Mouse (Mus musculus) gastrocnemius, adult 8-10 months (tissue): ENCODE measurements around the gene A930018P22Rik. TPM values are rescaled to one million over a fixed set of nuclear protein-coding genes. Genes with fewer than 3 reads are reported as not detected.
A peak's percentile ranks its signal among the peaks of the same experiment; 100 is the strongest.
"Not testable (repeated sequence)": the region's sequence is repeated elsewhere in the genome, so short reads cannot be mapped to it uniquely, and the experiment has no call there.

Experiments
- DNase-seq, 2 experiments: peaks; one replicate each; pipeline ENCODE4 v3.0.0; 2022; ENCODE audit warnings: low spot score in 2 of 2
- total RNA-seq, 4 experiments: library from RNA; stranded (reverse); gene quantifications; 2 replicates each; pipeline ENCODE4 v1.2.4; 2022

A930018P22Rik gene
- total RNA-seq, 4 experiments from 2014 or later: 0.36 to 1.2 (median 0.63) TPM; not detected in 1

DNA sequence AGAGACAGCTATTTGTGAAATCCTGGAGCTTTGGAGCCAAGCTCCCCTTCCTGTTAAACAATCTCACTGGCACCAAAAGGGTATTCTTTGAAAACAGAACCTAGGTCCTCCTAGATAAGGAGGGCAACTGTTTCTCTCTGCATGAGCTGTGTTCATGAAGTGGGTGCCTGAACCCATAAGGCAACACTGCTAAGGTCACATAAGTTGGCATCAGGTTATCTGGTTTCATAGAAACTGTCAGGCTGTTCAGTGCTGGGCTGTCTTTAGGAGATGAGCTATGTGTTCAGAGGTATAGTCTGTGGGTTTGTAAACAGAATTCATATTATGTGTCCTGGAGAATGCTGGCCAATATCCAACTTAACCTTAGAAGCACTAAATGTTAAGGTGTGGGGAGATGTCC is 5.4 kb upstream of the A930018P22Rik start:
- not testable (repeated sequence) for DNase-seq

DNA sequence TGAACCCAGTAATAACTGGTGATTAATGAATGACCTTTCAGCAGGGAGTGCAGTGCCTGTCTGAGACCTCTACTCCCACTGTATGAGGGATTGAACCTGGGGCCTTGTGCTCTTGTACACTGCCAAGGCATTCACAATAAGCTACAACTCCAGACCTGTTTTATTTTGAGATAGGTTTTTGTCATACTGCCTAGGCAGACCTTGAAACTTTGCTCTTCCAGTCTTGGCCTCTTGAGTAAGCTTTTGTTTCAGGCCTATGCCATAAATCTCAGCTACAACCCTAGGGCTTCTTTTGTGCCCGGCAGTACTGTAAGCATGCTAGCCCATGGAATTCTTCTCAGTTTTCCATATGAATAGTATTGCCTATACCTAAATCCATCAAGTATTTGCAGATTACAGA is 3.5 kb upstream of the A930018P22Rik start:
- DNase-seq: no peak

DNA sequence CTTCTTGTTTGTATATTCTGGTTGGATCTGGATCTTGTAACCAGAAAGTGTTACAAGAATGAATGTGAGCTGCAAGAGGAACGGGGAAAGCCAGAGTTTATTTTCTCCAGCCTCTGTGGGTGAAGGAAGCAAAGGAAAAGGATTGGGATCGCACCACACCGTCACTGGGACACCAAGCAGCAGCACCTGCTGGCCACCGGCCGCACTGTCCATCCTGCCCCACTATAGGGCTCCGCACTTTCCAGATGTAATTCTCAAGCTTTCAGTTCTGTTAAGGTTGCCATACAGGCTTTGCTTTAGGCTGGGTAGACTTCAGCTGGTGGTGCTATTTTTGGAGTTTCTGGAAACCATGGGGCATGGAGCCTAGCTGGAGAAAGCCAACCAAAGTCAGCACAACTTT is 2.3 kb upstream of the A930018P22Rik start:
- peak in 1 of 2 experiments; percentile 28 for DNase-seq

DNA sequence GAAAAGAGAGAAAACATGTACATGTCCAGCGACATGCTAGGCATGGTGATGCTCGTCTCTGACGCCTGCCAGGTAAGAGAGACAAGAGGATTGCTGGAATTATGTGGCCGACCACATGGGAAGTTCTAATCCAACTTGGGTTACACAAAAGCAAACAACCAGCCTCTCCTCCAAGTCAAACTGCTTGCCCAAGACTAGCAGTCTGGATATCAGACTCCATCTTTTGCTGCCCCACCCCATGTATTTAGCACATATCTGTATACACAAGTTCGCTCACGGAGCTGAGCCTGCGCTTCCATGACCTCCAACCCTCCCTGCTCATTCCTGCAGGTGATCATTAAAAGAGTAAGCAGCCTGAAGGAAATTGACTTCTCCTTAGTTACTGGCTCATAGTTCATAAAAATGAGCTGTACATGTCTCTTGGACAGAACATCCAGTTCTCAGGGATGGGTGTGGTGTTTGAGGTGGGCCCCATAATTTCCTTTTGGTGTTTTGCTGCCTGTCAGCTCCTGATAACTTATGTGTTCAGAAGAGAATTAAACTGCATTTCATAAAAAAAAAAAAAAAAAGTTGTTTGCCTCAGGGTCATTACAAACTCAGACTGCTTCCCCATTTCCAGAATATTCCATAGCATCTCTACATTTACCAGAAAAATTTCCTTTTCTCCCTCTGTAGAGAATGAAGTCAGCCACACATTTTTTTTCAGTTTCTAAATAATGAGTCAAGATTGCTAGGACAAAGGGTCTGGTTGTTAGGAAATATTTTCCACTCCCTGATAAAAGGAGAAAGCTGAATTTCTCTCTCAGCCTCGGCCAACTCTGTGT is 676 bp upstream of the A930018P22Rik start:
- DNase-seq: no peak

DNA sequence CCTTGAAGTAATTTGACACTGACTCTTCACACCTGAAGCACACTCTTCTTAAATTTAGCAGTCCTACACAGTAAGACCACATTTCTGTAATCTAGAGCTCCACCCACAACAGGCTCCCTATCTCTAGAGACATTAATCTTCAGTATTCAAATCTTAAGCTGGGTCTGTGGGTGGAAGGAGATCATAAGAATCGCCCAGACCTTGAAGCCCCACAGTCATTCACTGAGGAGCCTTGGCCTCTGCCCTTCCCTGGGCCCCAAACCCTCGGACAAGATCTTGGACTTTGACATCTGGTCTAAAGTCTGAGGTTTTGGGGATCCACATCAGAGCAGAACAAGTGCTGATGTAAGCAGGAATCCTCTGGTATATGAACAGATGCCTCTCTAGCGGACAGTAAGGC is 971 bp downstream of the A930018P22Rik start:
- no peak for DNase-seq

DNA sequence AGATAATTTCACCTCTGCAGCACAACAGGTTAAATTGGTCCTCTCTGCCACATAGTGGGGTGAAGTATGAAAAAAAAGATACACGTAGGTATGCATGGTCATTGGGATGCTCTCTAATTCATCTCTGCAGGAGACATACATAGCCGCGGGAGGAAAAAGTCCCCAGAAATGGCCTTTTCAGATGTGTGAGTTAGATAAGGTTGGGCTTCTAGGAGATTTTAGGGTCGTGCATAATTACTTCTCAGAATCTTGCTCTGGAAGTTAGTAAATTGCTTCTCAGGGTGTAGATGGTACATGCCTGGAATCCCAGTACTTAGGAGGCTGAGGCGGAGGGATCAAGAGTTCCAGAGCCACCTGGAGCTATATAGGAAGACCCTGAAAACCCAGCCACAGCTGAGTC is 1.5 kb downstream of the A930018P22Rik start:
- DNase-seq: no peak

DNA sequence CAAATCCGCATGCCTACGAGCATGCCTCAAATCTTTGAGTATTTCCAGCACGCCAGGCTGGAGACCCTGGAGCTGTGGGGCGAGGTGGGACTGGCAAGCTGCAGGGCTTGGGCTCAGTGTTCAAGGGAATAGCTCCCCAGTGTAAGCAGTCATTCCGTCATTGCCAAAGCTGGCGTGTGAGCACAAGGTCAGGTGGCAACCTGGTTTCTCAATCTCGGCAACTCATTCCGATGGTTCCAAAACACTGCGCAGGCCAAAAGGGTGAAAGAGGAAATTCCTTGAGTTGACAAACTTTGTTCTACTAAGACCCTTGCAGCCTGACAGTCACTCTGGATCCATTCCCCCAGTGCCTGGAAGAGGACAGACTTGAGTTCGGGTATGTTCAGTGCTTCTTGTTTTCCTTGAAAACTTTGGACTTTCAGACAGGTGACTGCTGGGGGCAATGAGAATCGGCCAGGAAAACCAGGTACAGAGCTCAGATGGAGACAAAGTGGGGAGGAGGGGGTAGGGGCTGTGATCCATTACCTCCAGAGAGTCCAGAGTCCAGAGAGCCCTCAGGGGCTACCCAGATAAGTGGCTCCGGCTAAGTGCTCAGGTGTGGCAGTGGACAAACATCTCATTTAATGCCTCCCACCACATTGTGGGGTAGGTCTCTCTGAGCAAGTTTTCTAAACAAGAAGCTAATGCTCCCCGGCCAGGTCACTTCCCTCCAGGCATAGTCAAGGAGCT is 6.4 kb downstream of the A930018P22Rik start:
- DNase-seq: no peak

DNA sequence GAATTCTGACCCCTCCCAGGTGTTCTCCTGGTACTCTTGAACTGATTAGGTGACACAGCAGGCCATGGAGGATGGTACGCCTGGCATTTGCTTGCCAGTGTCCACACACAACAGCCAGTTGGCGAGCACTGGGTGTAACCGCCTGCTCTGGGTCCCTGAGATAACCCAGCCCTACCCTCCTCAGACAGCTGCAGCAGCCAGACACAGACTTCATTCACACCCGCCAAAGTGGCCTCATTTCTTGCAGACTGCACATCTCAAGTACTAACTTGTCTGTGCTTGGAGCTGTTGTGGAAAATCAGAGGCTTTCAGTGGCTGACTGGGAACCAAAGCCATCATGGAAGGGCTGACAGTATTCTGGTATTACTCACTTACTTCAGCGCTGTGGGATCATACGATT is 7.6 kb downstream of the A930018P22Rik start:
- no peak for DNase-seq

DNA sequence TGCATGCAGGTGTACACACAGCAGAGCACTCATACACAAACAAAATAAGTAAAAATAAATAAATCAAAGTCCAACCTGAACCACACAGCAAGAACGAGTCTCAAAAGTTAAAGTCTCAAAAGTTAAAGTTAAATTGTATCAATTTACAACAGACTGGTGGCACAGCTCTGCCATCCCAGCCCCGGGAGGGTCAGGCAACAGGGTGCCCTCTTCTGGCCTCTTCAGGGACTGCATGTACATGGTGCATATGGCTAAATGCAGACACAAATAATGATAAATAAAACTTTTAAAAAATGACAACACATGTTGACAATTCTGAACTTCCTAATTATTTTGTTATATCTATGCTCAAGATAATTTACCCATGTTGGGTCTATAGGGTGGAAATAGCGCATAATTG is 8.4 kb downstream of the A930018P22Rik start:
- no peak for DNase-seq

DNA sequence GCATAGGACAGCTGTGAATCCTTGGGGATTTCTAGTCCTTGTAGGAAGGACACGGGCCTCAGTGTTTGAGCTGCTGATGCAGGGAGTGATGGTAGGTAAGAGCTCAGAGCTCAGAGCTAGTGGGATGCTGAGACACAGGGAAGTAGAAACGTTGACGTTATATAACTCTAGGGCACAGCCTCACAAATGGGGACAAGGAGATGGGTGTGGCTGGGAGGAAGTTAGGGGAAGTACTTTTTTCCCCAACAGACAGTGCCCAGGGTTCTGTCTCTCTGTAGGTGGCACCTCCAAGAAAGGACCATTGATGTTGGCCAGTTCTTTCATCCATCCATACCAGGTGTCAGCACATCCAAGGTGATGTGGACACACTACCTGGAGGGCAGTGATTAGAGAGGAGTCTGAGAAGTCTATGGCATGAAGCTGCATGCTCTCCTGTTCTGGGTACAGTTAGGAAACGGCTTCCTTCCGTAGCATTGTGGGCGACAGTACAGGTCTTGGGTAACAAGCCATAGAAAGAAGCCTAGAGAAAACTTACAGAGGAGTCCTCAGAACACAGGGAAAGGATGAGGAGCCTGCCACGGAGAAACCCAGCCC is 9.8 kb downstream of the A930018P22Rik start:
- DNase-seq: no peak

DNA sequence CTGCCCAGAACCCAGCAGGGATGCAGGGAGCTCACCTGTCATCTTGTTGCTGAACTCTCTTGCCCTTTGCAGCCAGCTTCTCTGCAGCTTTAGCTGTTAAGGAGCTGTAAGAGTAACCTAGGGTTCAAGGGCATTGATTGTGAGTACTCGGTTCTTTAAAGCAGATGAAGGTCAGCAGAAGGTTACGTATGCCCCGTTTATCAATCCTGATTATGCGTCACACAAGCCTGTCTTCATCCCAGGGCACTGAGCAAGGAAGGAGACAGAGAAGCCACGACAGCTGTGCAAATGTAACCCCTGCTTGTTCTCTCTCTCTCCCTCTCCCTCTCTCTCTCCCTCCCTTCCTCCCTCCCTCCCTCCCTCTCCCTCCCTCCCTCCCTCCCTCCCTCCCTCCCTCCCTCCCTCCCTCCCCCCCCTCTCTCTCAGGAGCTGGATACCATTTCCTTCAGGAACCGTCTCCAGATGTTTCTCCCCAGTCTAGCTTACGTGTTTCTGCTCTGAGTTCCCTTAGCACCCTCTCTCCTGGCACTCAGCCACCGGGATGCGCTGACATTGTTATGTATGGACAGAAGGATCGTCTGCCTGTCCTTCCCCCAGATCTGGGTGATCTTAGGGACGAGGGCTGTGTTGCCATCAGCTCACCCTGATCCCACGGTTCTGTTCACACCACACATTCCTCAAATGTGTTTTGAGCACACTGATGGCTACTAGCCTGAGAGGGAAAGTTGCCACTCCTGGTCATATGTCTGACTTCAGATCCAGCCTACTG is 10.7 kb downstream of the A930018P22Rik start:
- DNase-seq: no peak

DNA sequence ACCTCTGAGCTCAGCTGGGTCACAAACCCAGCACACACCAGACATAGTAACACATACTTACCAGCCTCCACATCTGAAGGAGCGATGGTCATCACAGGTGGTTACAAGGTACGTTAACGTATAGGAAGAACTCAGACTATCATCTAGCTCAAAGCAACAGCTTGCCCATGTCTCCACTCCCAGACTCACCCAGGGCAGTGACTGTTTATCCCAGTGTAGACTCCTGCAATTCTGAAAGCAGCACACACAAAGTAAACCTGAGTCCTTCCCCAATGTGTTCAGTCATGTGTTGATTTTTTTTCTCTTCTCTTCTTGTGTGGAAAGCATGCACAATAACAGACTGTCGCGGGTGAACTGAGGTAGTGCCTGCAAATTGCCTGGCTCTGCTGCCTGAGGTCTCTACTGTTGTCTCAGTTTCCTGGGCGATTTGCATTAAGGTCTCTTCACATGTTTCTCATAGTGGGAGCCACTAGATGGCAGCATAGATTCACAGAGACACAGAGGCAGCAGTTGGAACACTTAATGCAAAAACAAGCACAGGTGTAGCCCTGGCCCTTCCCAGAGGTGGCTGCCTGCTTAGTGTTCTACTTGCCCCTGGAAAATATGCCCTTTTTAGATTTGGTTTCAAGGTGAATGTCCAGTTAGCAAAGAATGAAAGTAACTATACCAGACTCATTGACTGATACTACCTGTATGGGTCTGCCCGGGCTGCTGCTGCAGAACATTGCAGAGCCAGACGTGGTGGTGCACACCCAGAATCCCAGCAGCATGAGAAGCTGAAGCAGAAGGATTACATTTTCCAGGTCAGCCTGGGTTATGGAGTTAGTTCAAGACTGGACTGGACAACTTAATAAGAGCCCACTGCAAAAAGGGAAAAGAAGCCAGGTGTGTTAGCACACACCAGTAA is 11.8 kb downstream of the A930018P22Rik start:
- DNase-seq: peak in 1 of 2 experiments; percentile 52

DNA sequence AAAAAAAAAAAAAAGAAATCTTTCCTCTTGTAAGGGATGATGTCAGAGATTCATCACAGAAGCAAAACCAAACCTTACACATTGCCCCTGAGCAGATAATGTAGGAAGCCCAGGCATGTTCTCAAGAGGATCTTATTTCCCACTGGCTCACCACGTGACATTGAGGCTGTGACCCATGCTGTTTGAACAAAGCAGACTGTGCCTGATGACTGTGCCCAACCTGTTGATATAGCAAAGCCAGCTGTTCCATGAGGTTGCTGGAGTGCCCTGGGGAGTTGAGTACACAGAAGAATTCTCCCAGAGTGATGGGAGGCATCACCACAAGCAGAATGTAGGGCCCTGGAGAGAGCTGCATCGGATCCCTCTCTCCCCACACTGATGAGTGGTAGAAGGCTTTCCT is 13.4 kb downstream of the A930018P22Rik start:
- DNase-seq: no peak

DNA sequence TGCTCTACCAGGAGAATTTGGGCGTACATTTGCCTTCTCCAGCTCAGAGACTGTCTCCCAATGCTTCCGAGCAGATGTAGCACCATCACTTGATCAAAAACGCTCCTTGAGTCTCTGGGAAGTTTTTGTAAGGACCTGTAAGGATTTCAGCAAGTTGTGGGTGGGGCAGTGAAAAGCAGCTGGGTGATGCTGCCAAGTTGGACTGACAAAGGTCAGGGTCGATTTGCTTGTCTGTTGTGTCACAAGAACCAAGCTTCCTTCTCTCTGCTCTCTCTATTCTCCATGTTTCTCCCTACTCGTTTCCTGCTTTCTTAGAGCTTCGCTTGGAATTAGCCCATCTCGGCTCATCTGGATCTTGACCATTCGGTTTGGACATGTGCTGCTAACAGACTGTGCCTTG is 19.6 kb downstream of the A930018P22Rik start:
- DNase-seq: no peak

DNA sequence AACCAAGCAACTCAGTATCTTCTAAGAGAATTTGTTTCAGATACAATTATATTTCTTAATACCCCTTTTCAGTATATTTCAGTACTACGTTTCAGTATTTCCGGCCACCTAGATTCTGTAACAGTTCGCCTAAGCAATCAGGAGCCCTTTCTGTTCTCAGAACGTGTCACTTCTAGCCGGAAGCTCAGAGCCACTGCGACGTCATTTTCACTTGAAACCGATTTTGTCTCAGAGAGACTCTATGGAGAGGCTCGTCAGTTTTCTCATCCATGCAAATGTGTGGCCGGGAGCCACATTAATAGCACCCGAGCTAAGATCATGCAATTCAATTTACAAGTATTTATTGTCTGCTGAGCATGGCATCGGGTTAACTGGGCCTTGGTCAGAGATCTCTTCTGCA is 21.4 kb downstream of the A930018P22Rik start:
- DNase-seq: no peak

DNA sequence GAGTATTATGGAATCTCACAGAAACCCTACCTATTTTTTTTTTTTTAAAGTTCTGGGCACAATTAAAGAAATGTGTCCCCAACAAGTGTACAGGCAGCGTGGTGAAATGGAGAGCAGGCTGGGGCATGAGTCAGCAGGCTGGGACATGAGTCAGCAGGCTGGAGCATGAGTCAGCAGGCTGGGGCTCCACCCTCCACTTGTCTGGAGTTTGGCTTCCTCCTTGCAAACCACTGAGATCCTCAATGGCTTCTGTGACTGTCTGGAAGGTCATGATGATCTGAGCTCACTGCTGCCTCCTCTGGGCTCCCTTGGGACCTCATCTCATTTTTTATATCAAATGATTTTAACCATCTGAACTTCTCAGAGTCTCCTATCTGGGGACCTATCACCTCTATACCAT is 23.4 kb downstream of the A930018P22Rik start:
- DNase-seq: no peak

DNA sequence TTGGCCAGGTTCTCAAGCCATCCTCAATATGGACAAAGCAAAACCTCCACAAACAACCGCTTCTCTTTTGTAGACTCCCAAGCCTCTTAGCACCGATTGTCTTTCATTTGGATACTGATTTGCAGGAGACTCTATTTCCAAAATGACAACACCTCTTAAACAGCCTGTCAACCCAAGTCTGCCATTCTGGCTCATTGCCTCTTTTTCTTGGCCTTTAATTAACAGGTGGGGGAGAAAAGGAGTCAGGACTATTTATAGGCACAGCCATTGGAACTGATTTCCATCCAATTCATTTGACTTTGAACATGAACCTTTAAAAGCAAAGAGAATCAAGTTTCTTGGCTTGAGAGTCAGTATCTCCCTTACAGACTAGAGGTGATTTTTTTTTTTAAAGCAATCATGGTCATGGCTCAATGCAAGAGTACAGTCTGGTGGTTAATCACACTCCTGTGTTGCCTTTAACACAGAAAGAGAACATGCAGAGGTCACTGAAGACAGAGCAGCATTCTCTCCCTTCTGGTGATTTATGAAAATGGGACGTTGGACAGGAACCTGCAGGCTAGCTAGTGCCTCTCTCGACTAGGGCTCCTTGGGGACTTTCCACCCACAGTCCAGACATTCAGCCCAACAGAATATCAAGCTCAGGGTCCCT is 25.5 kb downstream of the A930018P22Rik start:
- DNase-seq: no peak

DNA sequence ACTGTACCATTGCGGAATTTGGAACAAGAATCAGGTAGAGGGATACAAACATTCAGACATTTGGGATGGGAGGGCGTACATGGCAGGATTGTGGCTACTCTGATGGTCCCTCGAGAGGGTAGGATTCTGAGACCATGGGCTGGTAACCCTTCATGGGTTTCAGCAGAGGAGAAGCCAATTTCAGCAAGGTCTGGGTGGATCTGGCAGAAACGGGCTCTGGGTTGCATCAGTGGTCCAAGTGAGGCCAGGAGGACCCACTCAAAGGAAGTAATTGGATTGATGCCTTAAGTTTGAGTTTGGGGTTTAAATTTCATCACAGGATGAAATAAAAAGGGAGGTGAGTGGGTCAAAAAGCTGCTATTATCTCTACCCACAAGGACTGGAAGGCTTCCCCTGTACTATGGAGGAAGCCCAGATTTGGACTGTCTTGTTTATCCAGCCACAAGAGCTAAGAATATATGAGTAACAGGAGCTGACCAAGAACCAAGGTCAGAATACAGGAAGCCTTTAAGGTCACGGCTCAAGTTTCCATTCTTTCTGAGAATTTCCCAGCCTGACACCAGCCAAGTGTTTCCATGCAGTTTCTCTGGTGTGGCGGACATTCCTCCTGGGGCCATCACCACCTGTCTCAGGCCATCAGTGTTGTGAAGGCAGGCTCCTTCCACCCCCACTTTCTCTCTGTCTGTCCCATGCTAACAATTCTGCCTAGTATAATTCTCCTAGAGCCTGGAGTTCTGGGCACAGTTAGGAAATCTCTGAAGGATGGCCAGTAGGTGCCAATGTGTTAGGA is 28.2 kb downstream of the A930018P22Rik start:
- DNase-seq: peak; percentile 54 to 75

DNA sequence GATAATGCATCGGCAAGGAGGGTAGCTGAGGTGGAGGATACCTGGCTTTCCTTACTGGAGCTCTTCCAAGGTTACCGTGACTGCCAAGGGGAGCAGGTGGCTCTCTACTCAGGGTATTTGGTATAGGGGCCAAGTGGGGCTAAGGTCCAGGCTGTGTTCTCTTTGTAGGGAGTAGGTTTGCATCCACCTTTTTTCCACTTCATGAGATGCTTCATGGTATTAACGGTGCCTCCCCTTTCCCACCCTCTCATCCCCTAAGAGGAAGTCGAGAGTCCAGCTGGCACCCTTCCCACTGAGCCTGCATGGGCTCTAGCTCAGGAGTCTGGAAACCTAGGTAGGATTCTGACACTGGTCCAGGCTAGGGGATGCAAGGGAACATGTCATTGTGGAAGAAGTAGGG is 30.8 kb downstream of the A930018P22Rik start:
- DNase-seq: no peak
